Mouse (Mus musculus): ENCODE results near the gene Cfap44. TPM values are rescaled to one million over a fixed set of nuclear protein-coding genes. Genes with fewer than 3 reads are reported as not detected.
A peak's percentile ranks its signal among the peaks of the same experiment; 100 is the strongest.

Cfap44 gene
- polyA plus RNA-seq, 1 experiment from 2014 or later: 1.8 TPM

GRCm38 (mm10) chr16:44502325-44502724, 107.7 kb downstream of the Cfap44 start:
- no peaks in the 10 kb centered on the region for H3K9me3 ChIP-seq
- H3K4me2 ChIP-seq (replicated peaks): no peak overlapping the region
- no peak overlapping the region for H3K9ac ChIP-seq (replicated peaks)
- 0 out of 2 replicates have a peak, but pooled peaks cover 2% of the 10 kb centered on the region for H3K4me1 ChIP-seq
- WGBS: 89% methylated on average over 7 of the region's 7 CpGs
- peak; percentile 39; the same call in 1 of the 2 replicates for ATAC-seq (ENCODE audit: low FRiP score, low read depth)
- H3K27me3 ChIP-seq: no peaks in the 10 kb centered on the region
- no peak overlapping the region for H3K27ac ChIP-seq (replicated peaks)
- peaks cover 96% of the 10 kb centered on the region for H3K36me3 ChIP-seq
- no peak overlapping the region for H3K4me3 ChIP-seq

- Histone ChIP-seq H3K4me1 (0 out of 2 replicates have a peak, but pooled peaks cover 5% of the 10 kb centered on the region), H3K27me3 (no peaks in the 10 kb centered on the region), H3K4me2 (replicated peaks) (no peak overlapping the region), H3K27ac (replicated peaks) (no peak overlapping the region), H3K9ac (replicated peaks) (no peak overlapping the region), H3K36me3 (peaks cover 95% of the 10 kb centered on the region), H3K4me3 (no peak overlapping the region), H3K9me3 (no peaks in the 10 kb centered on the region)
- WGBS: 82% methylated on average over 8 of the region's 8 CpGs
- 0 out of 2 replicates have a peak, but pooled peaks have one; percentile 14 for ATAC-seq (ENCODE audit: low FRiP score, low read depth)
These were observed 108.4 kb downstream of the Cfap44 start for GRCm38 (mm10) chr16:44502895-44503575.

GRCm38 (mm10) chr16:44505243-44505642, 110.6 kb downstream of the Cfap44 start:
- Histone ChIP-seq H3K27ac (replicated peaks) (no peak overlapping the region; the same call in 1 of the 2 replicates), H3K36me3 (peaks cover 88% of the 10 kb centered on the region), H3K4me2 (replicated peaks) (no peak overlapping the region), H3K9ac (replicated peaks) (no peak overlapping the region), H3K9me3 (no peaks in the 10 kb centered on the region), H3K27me3 (no peaks in the 10 kb centered on the region), H3K4me3 (no peak overlapping the region), H3K4me1 (0 out of 2 replicates have a peak, but pooled peaks cover 5% of the 10 kb centered on the region)
- ATAC-seq (ENCODE audit: low FRiP score, low read depth): no peak
- whole genome bisulfite sequencing: 90% methylated on average over 1 of the region's 1 CpGs

- WGBS: 70% methylated on average over 10 of the region's 10 CpGs
- Histone ChIP-seq H3K27ac (replicated peaks) (no peak overlapping the region), H3K27me3 (no peaks in the 10 kb centered on the region), H3K4me1 (0 out of 2 replicates have a peak, but pooled peaks cover 5% of the 10 kb centered on the region), H3K9me3 (no peaks in the 10 kb centered on the region), H3K4me3 (no peak overlapping the region), H3K36me3 (peaks cover 85% of the 10 kb centered on the region), H3K9ac (replicated peaks) (no peak overlapping the region), H3K4me2 (replicated peaks) (no peak overlapping the region)
- ATAC-seq (ENCODE audit: low FRiP score, low read depth): 0 out of 2 replicates have a peak, but pooled peaks have one; percentile 10
These were observed 112.7 kb downstream of the Cfap44 start for GRCm38 (mm10) chr16:44507027-44507929.

- no peaks in the 10 kb centered on the region for H3K9me3 ChIP-seq
- ATAC-seq (ENCODE audit: low FRiP score, low read depth): no peak
- H3K9ac ChIP-seq (replicated peaks): no peak overlapping the region
- no peak overlapping the region for H3K4me3 ChIP-seq
- 87% methylated on average over 5 of the region's 5 CpGs for WGBS
- H3K4me2 ChIP-seq (replicated peaks): no peak overlapping the region
- H3K36me3 ChIP-seq: peaks cover 85% of the 10 kb centered on the region
- 0 out of 2 replicates have a peak, but pooled peaks cover 5% of the 10 kb centered on the region for H3K4me1 ChIP-seq
- no peak overlapping the region for H3K27ac ChIP-seq (replicated peaks)
- no peaks in the 10 kb centered on the region for H3K27me3 ChIP-seq
These were observed 113.4 kb downstream of the Cfap44 start for GRCm38 (mm10) chr16:44508025-44508424.

- H3K9ac ChIP-seq (replicated peaks): no peak overlapping the region
- no peaks in the 10 kb centered on the region for H3K27me3 ChIP-seq
- H3K9me3 ChIP-seq: no peaks in the 10 kb centered on the region
- H3K4me3 ChIP-seq: no peak overlapping the region
- H3K4me2 ChIP-seq (replicated peaks): no peak overlapping the region
- H3K4me1 ChIP-seq: 0 out of 2 replicates have a peak, but pooled peaks cover 5% of the 10 kb centered on the region
- peaks cover 85% of the 10 kb centered on the region for H3K36me3 ChIP-seq
- 93% methylated on average over 13 of the region's 13 CpGs for WGBS
- H3K27ac ChIP-seq (replicated peaks): no peak overlapping the region
- no peak for ATAC-seq (ENCODE audit: low FRiP score, low read depth)
These were observed 114.2 kb downstream of the Cfap44 start for GRCm38 (mm10) chr16:44508772-44509171.

- Histone ChIP-seq H3K9me3 (no peaks in the 10 kb centered on the region), H3K9ac (replicated peaks) (no peak overlapping the region), H3K4me3 (no peak overlapping the region), H3K36me3 (peaks cover 85% of the 10 kb centered on the region), H3K4me1 (0 out of 2 replicates have a peak, but pooled peaks cover 5% of the 10 kb centered on the region), H3K27ac (replicated peaks) (no peak overlapping the region; the same call in 1 of the 2 replicates), H3K4me2 (replicated peaks) (no peak overlapping the region), H3K27me3 (no peaks in the 10 kb centered on the region)
- WGBS: 87% methylated on average over 7 of the region's 7 CpGs
- no peak for ATAC-seq (ENCODE audit: low FRiP score, low read depth)
These were observed 115.1 kb downstream of the Cfap44 start for GRCm38 (mm10) chr16:44509458-44510344.

- H3K4me1 ChIP-seq: 0 out of 2 replicates have a peak, but pooled peaks cover 5% of the 10 kb centered on the region
- H3K9me3 ChIP-seq: no peaks in the 10 kb centered on the region
- H3K36me3 ChIP-seq: peaks cover 83% of the 10 kb centered on the region
- 82% methylated on average over 13 of the region's 13 CpGs for whole genome bisulfite sequencing
- no peak overlapping the region for H3K4me2 ChIP-seq (replicated peaks)
- H3K27ac ChIP-seq (replicated peaks): no peak overlapping the region; the same call in 1 of the 2 replicates
- no peaks in the 10 kb centered on the region for H3K27me3 ChIP-seq
- no peak overlapping the region for H3K9ac ChIP-seq (replicated peaks)
- no peak overlapping the region for H3K4me3 ChIP-seq
- no peak for ATAC-seq (ENCODE audit: low FRiP score, low read depth)
These were observed 116.1 kb downstream of the Cfap44 start for GRCm38 (mm10) chr16:44510521-44511213.

- peaks cover 3% of the 10 kb centered on the region; the same call in 1 of the 2 replicates for H3K4me1 ChIP-seq
- H3K9ac ChIP-seq (replicated peaks): no peak overlapping the region
- WGBS: 78% methylated on average over 6 of the region's 6 CpGs
- ATAC-seq (ENCODE audit: low FRiP score, low read depth): no peak
- no peaks in the 10 kb centered on the region for H3K9me3 ChIP-seq
- peaks cover 86% of the 10 kb centered on the region for H3K36me3 ChIP-seq
- no peak overlapping the region for H3K4me2 ChIP-seq (replicated peaks)
- no peak overlapping the region for H3K27ac ChIP-seq (replicated peaks)
- no peaks in the 10 kb centered on the region for H3K27me3 ChIP-seq
- H3K4me3 ChIP-seq: no peak overlapping the region
These were observed 121.9 kb downstream of the Cfap44 start for GRCm38 (mm10) chr16:44516498-44516897.

GRCm38 (mm10) chr16:44523595-44523994, 129.0 kb downstream of the Cfap44 start:
- Histone ChIP-seq H3K27me3 (no peaks in the 10 kb centered on the region), H3K4me2 (replicated peaks) (no peak overlapping the region)

GRCm38 (mm10) chr16:44526044-44526443, 131.4 kb downstream of the Cfap44 start:
- H3K9ac ChIP-seq (replicated peaks): 0 out of 2 replicates have a peak overlapping the region, but pooled peaks have one; percentile 17
- H3K27me3 ChIP-seq: no peaks in the 10 kb centered on the region
- no peak overlapping the region for H3K4me3 ChIP-seq
- peaks cover 6% of the 10 kb centered on the region for H3K36me3 ChIP-seq
- no peak for ATAC-seq (ENCODE audit: low FRiP score, low read depth)
- H3K27ac ChIP-seq (replicated peaks): peak overlapping the region; percentile 56
- no peaks in the 10 kb centered on the region for H3K9me3 ChIP-seq
- H3K4me2 ChIP-seq (replicated peaks): no peak overlapping the region
- peaks cover 48% of the 10 kb centered on the region for H3K4me1 ChIP-seq
- WGBS: 82% methylated on average over 1 of the region's 1 CpGs

More at GRCm38 (mm10) chr16:44523595-44523994, 129.0 kb downstream of the Cfap44 start:
- Histone ChIP-seq H3K9me3 (no peaks in the 10 kb centered on the region), H3K9ac (replicated peaks) (no peak overlapping the region), H3K36me3 (peaks cover 31% of the 10 kb centered on the region), H3K4me3 (no peak overlapping the region), H3K4me1 (peaks cover 28% of the 10 kb centered on the region), H3K27ac (replicated peaks) (no peak overlapping the region)
- 74% methylated on average over 7 of the region's 7 CpGs for WGBS
- no peak for ATAC-seq (ENCODE audit: low FRiP score, low read depth)
